Mouse (Mus musculus): ENCODE data around the gene Kcnab1. TPM values are rescaled to one million over a fixed set of nuclear protein-coding genes. Genes with fewer than 3 reads are reported as not detected.

Gene Kcnab1
- total RNA-seq, 2 experiments from 2014 or later: not detected

DNA sequence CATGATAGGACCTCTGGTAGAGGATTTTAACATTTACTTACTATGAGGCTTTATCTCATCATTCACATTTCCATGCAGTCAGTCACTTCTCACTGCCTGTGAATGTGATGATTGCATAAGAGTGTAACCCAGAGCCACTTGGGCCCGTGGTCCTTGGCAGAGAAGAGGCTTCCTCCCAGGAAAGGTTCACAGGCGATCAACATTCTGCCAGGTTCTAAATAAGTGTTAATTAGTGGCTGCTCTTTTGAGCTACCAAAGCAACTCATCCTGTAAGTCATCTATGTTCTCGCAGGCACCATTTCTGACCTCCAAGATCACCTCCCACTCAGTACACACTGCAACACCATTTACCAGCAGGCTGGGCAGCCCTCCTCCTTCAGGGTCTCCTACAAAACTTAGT, 192.3 kb downstream of the Kcnab1 start:
- ATAC-seq (replicated peaks; ENCODE audit: low FRiP score, poor library complexity, severe bottlenecking): no peak

DNA sequence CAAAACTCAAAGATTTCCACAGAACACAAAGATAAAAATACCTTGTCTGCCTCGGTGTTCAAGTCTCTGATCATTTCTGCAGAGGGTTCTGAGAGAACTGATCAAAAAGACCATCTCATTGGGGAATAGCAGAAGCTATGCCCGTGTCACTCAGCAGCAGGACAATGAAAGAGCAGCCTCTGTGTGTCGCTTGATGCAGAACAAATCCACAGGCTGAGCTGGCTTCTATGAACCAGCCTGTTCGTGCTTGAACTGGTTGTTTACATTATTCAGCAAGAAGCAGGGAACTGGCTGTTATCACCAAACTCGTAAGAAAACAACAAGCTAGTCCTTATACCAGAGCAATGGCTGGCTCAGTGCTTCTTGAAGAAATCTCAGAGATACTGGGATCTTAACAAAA, 193.4 kb downstream of the Kcnab1 start:
- ATAC-seq (replicated peaks; ENCODE audit: low FRiP score, poor library complexity, severe bottlenecking): no peak

DNA sequence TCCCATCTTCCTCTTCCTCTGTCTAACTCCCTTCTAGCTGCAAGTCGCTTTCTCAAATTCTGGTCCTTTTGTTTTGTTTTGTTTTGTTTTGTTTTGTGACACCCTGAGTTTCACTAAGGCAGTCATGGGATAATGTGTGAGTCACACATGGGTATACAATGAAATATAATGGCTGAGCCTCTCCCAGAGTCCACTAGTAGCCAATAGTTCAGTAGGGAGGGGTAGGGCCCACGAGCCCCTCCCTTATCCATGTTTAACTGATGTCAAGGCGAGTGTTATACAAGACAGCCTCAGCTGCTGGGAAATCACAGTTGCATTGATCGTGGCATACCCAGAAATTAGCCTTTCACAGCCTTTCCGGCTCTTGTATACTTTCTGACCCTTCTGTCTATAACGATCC, 206.7 kb downstream of the Kcnab1 start:
- no peak for ATAC-seq (replicated peaks; ENCODE audit: low FRiP score, poor library complexity, severe bottlenecking)

DNA sequence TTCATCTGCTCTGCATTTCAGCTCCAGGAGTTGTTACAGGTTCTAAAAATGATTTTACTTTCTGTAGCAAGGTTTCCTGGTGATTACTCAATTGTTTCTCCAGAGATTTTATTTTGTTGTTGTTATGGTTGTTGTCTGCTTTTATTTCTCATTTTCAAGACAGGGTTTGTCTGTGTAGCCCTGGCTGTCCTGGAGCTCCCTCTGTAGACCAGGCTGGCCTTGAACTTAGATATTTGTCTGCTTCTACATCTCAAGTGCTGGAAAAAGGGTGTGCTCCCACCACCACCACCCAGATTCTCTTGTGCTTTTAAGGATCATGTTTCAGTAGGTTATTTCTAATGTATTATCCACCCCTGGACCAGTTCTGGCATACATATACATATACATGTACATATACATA, 207.6 kb downstream of the Kcnab1 start:
- no peak for ATAC-seq (replicated peaks; ENCODE audit: low FRiP score, poor library complexity, severe bottlenecking)

DNA sequence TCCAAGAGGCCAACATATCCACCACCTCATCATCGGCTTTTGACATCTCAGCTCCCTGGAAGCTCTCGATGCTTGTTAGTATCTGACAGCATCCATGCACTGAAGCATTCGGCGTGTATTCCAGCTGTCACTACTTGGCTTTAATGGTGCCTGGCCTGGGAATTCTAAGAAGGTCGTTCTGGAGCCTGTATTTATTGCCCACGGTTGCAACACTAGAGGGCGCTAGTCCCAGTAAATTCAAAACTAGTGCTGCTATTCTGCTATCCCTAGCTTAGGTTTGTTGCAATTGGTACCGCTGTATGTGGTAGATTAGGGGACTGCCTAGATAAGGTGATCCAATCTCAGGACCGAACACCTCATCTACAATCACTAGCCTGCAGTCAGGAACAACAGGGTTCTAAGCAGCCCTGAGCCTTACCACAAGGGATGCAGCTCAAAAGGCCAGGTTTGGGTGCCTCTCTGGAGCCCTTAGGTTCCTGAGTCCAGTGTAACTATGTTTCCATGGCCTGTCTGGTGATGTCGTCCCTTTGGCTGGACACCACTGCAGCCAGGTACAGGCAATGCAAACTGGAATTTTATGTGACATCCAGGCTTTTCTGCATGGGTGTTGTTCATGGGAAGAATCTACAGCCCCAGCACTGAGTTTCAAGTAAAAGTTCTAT, 208.8 kb downstream of the Kcnab1 start:
- no peak for ATAC-seq (replicated peaks; ENCODE audit: low FRiP score, poor library complexity, severe bottlenecking)

DNA sequence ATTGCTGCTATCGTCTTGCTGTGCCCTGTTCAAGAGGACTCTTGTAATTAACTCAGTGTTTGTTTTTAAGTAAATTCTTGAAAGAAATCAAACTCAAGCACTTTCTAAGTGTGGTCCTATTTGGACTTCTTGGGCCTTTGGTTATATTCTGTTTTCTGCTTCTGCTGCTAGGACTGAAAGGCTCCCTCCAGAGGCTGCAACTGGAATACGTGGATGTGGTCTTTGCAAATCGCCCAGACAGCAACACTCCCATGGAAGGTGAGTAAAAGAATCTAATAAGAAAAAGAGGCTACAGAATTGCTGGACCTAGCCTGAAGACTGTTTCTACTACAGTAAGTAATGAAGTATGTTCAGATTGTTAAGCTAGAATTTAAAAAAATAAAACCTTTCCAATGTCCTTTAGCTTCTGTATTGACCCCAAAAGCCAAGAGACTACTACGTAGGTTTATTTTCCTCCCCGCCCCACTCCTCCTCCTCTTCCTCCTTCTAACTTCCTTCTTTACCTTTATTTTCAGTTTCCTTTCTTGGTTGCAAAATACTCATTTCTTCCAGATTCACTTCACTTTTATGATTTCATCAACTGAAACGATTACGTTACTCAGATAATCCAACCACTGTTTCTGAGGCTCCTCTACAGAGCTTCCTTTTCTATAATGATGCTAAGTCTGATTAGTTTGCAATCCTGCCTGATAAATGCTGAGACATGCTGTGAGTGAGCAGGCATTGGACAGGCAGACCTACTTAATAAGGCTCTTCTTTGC, 210.2 kb downstream of the Kcnab1 start:
- no peak for ATAC-seq (replicated peaks; ENCODE audit: low FRiP score, poor library complexity, severe bottlenecking)

DNA sequence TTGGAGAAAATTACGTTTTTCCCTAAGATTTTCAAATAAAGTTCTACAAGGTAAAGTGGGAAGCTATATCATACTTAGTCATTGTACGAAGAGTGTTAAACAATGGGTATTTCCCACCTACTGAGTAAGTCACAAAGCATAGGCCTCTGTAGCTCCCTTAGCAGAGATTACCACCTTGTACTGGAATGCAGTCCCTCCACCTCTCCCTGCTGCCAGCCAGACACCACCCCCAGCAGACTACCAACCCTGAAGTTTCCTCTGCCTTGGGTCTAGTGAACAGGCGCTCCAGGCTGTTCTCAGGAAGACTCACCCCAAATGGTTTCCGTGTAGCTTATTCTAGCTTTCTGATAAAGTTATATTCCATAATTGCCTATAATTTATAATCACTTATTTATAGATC, 211.8 kb downstream of the Kcnab1 start:
- ATAC-seq (replicated peaks; ENCODE audit: low FRiP score, poor library complexity, severe bottlenecking): no peak

DNA sequence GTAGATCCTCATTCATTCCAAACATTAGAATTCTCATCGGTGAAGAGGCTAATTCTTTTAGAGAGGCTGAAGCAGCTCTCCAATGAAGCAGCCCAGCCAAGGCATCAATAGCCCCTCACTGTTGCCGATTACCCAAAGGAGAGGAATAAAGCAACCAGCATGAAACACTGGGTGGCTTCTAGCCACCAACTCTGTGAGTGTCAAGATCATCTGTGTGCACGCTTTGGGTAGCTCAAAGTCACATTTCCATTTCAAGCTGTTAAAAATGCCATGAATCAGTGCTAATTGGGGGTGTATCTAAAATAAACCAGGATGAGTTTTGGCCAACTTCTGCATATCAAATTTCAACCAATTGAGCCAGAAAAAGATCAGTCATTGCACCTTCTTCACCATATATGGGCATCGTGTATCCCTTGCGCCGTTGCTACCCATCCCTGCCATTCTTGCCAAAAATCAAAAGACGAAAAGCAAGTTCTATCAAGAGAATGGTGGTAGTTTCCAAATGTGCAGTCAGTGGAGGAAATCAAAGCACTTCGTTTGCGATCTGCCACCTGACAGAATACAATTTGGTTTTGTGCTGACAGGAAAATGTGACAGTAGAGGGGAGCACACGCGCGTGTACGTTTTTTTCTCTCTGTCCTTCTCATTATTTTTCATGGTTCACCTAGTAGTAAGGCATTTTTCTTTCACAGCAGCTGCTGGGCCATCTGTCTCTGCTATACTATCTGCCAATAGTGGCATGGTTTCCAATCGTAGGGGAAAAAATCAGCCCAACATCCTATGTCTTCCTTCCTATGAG, 213.0 kb downstream of the Kcnab1 start:
- no peak for ATAC-seq (replicated peaks; ENCODE audit: low FRiP score, poor library complexity, severe bottlenecking)

DNA sequence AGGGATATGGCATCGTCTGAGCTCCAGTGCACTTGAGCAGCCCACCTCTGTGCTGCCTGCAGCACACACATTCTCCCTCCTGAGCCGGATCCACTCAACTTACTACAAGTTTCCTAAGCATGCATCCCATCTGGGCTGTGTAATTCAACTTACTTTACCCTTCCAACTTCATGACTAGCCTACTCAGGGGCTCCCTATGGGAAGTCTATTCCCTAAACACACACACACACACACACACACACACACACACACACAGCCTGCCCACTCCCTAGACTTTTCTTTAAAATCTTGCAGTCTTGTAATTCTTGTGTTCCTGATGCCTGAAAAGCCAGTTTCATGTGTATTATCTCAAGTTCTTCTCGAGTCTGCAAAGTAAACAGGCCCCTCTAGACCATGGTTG, 216.1 kb downstream of the Kcnab1 start:
- no peak for ATAC-seq (replicated peaks; ENCODE audit: low FRiP score, poor library complexity, severe bottlenecking)

DNA sequence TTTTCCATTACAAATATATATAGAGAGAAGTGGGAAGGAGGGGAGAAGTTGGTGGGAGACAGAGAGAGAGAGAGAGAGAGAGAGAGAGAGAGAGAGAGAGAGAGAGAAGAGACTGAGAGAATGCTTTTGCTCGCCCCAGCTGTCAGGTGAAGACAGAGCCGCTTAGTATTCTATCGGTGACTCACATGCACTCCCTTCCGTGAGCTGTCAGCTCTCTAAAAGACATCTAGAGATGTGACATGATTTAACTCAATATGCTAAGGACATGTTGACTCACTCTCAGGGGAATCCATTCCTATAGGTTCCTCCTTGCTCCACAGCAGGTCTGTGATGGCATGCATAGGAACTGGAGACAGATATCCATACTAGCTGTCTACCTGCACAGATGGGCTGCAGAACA, 219.6 kb downstream of the Kcnab1 start:
- ATAC-seq (replicated peaks; ENCODE audit: low FRiP score, poor library complexity, severe bottlenecking): no peak

DNA sequence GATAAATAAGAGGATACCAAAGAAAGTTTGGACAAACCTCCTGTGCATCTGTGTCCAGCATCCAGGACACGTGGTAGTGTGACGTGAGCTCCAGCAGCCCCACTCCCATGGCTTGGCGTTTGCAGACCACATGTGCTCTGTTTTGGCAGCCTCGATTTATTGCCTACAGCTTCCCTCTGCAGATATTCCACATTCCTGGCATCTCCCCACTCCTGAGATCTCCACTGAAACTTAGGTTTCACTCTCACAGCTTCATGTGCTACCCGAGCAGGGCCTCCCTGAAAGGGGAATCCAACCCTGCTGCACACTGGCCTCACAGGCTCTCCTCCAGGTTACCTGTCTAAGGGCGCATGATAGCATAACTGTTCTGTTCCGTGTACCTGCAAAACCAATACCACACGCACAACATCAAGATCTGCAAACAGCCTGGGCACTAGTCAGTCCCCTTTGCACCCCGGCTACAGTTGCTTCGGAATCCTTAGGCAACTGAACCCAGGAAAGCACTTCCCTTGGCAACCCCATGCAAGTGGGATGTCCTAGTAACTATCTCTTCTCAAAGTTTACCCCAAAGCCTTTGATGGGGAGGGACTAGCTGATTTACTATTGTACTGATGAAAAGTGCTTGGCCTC, 228.8 kb downstream of the Kcnab1 start:
- no peak for ATAC-seq (replicated peaks; ENCODE audit: low FRiP score, poor library complexity, severe bottlenecking)

DNA sequence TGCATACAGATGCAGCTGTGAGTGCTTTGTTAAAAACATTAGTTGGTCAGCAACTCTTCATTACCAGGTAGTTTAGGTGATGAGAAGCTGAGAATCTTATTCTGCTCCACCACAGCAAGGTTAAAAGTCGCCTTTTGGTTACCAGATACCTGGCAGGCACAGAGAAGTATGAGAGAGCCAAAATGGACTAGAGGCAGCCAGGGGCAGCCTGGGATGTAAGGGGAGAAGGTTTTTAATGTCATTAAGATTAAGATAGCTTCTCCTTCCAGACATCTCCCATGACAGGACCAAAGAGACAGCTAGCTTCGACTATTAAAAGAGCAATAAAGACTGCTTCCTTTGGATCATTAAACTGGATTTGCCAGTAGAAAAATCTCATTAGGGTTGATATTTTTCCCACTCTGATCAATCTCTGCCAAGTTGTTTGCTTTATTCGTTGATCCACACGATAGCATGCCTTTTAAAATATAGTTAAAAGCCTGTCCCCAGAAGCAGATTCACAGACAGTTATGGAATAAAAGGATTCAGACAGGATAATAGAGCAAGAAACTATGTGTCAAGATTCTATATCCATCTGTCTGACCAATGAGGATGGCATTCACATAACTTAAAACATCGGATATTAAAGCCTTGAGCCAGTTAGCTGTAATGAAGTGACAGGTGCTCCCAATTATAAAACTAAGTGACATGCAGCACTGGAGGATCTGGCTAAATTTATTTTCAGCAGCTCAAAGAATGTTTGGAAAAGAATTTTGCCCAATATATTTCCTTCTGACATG, 231.2 kb downstream of the Kcnab1 start:
- no peak for ATAC-seq (replicated peaks; ENCODE audit: low FRiP score, poor library complexity, severe bottlenecking)

DNA sequence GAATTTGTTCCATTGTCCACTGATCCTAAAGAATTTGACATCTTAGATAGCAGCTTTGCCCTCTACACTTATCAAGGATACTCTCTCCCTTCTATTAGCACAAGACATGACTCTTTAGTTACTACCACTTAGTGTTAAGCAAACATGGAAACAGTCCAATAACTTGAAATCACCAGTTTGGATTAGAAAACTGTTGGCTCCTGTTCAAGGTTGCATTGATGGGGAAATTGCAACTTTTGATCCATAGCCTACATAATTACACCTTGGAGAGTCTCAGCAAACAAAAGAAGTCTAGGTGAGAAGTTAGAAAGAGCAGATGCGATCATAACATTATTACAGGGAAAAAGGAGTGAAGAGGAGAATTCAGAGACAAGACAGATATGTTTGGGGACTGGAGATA, 237.0 kb downstream of the Kcnab1 start:
- ATAC-seq (replicated peaks; ENCODE audit: low FRiP score, poor library complexity, severe bottlenecking): no peak

DNA sequence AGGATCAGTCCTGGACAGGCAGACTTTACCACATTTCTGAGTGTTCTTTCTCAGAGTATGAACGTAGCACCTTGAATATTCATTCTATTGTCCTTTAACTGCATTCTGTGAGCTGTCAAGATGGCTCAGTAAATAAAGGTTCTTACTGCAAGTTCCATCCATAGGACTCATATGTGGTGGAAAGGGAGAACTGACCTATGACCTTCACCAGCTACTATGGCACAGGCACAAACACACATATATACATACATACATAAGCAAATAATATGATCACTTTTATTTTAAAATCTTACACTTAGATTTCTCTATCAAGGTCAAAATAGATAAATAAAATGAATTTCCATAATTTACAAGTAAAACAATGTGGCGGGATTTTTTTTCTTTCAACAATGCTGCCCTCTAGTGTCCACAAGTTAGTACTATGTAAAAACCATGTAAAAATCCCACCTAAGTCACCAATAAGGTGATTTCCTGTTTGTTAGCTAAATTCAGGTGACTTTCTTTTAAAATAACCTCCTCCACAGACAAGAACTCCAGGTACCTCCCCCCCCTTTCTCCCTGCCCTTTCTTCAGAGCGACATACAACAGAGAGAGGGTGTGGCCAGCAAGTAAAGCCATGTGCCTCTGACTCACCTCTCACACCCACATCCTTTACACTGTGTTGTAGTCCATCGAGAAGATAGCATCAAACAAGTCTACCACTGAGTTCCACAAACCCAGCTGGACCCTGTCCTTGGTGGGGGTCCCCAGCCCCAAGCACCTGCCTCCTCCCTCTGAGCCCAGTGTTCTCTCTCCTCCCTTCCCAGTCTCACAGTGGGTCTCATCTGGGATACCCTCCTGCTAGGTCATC, 243.3 kb downstream of the Kcnab1 start:
- ATAC-seq (replicated peaks; ENCODE audit: low FRiP score, poor library complexity, severe bottlenecking): no peak

DNA sequence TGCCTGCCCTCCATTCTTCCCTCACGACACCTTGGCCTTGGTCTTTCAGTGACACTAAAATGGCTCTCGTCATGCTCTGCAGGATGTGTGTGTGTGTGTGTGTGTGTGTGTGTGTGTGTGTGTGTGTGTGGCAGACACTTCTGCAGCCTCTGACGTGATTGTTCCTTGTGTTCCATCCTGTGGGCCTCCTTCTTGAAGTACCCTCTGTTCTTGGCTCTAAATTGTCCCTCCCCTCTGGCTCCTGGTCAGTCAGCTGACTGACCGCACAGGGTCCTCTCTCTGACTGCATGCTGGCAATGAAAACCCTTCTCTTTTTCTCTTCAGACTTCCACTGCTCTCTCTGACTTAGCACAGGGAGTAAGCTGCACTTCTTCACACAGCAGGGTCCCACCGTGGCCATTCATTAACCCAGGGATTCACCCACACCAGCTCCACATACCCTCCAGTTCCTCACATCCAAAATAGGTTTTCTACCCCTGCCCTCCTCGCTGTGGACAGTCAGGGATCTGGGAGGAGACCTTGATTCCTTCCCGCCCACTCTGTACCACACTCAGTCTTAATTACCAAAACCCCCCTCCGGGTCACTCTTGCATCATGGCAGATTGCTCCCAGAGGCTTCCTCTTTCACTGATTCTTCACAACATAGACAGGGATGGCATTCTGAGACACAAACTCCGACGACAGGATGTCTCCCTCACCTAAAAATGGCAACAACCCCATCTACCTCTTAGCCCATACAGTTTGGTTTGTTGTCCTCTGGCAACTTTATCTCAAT, 244.3 kb downstream of the Kcnab1 start:
- ATAC-seq (replicated peaks; ENCODE audit: low FRiP score, poor library complexity, severe bottlenecking): no peak

DNA sequence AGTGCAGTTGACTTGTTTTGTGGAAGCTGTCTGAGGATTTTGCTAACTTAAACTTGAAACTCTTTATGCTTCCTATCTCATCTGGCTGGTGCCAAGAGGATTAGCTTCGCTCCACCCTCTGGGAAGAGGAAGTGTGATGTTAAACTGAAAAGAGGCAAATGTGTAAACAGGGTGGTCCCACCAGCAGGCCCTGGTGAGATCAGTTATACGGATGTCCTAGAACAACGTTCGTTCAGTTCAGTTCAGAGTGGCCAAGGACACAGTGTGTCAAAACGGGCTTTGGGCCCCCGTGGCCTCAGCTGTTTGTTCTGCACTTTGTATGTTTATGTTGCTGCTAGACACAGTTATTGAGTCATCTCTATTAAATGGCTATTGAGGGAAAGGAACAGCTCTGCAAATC, 246.3 kb downstream of the Kcnab1 start:
- ATAC-seq (replicated peaks; ENCODE audit: low FRiP score, poor library complexity, severe bottlenecking): no peak

DNA sequence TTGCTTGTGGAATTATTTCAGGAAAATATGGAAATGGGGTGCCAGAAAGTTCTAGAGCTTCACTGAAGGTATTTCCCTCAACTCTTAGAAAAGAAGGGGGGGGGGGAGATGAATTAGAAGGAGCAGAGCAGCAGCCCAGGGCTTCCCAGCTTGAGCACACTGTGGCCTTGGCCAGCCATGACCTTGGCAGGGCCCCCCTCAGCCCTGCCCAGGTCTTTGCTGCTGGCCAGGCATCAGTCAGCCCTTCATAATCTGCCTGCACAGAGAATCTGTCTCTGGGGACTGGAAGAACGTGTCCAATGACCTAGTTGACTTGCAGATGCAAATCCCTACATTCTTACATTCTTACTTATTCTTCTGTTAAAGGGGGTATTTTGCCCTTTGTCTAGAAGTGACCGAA, 249.1 kb downstream of the Kcnab1 start:
- ATAC-seq (replicated peaks; ENCODE audit: low FRiP score, poor library complexity, severe bottlenecking): no peak

DNA sequence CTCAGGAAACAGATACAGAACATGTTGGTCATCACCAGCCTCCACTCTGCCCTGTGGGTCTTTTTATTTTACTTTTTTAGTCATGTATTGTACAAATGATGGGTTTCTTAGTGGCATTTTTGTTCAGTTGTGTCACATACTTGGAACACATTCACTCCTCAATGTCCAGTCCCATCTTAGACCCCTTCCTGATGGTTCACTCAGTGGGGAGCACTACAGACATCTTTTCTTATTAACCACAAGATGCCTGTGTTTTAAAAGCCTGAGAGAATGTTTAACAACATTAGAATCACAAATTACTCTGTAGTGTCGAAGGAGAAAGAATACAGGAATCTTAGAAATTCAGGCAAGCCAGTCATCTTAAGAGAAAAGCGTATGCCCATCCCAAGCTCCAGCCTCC, 249.7 kb downstream of the Kcnab1 start:
- no peak for ATAC-seq (replicated peaks; ENCODE audit: low FRiP score, poor library complexity, severe bottlenecking)

Measured in erythroid progenitor cell, adult 5-6 weeks (primary cell).